Mouse (Mus musculus) forebrain, embryonic 16.5 days (tissue): ENCODE measurements at regions not wholly inside any gene's neighbourhood (a gene's known extent, or its start where the extent isn't known, plus 50 kb on each side); places are given as distances from the start of the nearest gene placed in this dataset.

ENCODE experiments used
- ATAC-seq: fragments of 200-750 bp; cut with Nextera tagmentation; 2 replicates; pipeline ENCODE4 v1.8.0; 2017; ENCODE audit warnings: mild to moderate bottlenecking, moderate library complexity
- H3K27ac ChIP-seq: fragments of 300-500 bp; sonication (generic); 2 replicates; pipeline ENCODE4 v1.5.1; 2014; ENCODE audit warnings: low read length, control low read depth
- H3K27me3 ChIP-seq: fragments of 300-500 bp; sonication (generic); replicated peaks from 2 replicates; pipeline ENCODE4 v1.6.1; 2014; ENCODE audit warnings: low read length; ENCODE audit not compliant: control insufficient read depth, insufficient read depth
- H3K36me3 ChIP-seq: fragments of 300-500 bp; sonication (generic); 2 replicates; pipeline ENCODE4 v1.6.1; 2014; ENCODE audit not compliant: control insufficient read depth, insufficient read depth
- H3K4me1 ChIP-seq: fragments of 300-500 bp; sonication (generic); replicated peaks from 2 replicates; pipeline ENCODE4 v1.6.1; 2014; ENCODE audit warnings: low read length; ENCODE audit not compliant: control insufficient read depth, insufficient read depth
- H3K4me2 ChIP-seq: fragments of 300-500 bp; sonication (generic); 2 replicates; pipeline ENCODE4 v1.6.1; 2014; ENCODE audit warnings: mild to moderate bottlenecking, low read length, control low read depth
- H3K4me3 ChIP-seq: fragments of 300-500 bp; sonication (generic); replicated peaks from 2 replicates; pipeline ENCODE4 v1.5.1; 2014; ENCODE audit warnings: mild to moderate bottlenecking, low read length, control low read depth
- H3K9ac ChIP-seq: fragments of 300-500 bp; sonication (generic); replicated peaks from 2 replicates; pipeline ENCODE4 v1.6.1; 2014; ENCODE audit warnings: low read depth, low read length, control low read depth
- H3K9me3 ChIP-seq: fragments of 300-500 bp; sonication (generic); 2 replicates; pipeline ENCODE4 v1.6.1; 2016; ENCODE audit warnings: low read length; ENCODE audit not compliant: control insufficient read depth
- WGBS: fragments of 180-500 bp; shearing (Covaris S2); extraction: QIAGEN DNeasy Blood & Tissue Kit; methylation state at CpG from one replicate; pipeline ENCODE4 v1.1.7; 2014; 5-methylcytosine and 5-hydroxymethylcytosine counted together

DNA sequence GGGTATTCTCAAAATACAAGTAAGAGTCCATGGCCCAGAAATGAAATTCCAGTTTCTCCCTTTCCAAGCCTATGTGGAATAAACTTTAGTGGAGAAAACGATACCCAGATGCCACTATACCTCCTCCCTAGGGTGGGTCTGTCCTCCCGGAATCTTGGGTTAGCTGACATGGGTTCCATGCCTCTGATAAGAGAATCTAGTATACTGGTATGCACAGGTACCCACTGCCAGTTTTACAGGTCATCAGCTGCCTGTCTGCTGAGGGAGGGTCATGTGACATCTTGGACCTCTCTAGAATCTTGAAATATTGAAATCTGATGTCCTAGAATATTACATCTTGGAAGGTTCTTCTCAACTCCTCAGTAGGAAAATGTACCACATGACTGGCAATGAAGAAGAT, 172.5 kb downstream of the Cd83 start:
- H3K9ac ChIP-seq: no peak overlapping the region
- H3K36me3 ChIP-seq: no peaks in the 10 kb centered on the region
- WGBS: 94% methylated on average over 2 of the region's 2 CpGs
- H3K27ac ChIP-seq: no peak overlapping the region
- H3K27me3 ChIP-seq: no peaks in the 10 kb centered on the region; the same call in 1 of the 2 replicates
- H3K4me3 ChIP-seq: no peak overlapping the region
- H3K4me2 ChIP-seq: no peak overlapping the region
- no peak for ATAC-seq
- no peaks in the 10 kb centered on the region for H3K9me3 ChIP-seq
- H3K4me1 ChIP-seq: no peaks in the 10 kb centered on the region

DNA sequence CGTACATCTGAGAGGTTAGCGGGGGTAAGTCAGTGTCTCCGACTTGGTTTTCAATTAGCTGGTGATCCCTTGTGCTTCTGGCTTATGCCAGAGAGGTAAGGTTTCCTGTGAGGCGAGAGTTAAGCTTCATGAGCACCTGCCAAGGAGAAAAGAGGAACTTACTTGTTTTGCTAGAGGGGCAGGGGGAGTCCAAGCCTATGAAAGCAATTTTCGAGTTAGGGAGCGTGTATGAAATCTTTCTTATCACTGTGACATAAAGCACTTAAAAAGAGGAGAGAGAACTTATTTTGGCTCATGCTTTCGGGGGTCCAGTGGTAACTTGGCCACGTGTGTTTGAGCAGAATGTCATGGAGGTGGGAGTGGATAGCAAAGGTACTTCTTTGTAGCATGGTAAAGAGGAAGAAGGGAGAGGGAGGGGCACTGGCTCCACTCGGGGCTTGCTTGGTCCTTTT, 174.6 kb downstream of the Cd83 start:
- no peaks in the 10 kb centered on the region for H3K36me3 ChIP-seq
- no peak for ATAC-seq
- H3K4me3 ChIP-seq: no peak overlapping the region
- no peak overlapping the region for H3K9ac ChIP-seq
- no peaks in the 10 kb centered on the region for H3K9me3 ChIP-seq
- no peak overlapping the region for H3K4me2 ChIP-seq
- H3K27ac ChIP-seq: no peak overlapping the region
- H3K27me3 ChIP-seq: no peaks in the 10 kb centered on the region; the same call in 1 of the 2 replicates
- WGBS: 60% methylated on average over 9 of the region's 9 CpGs
- no peaks in the 10 kb centered on the region for H3K4me1 ChIP-seq

DNA sequence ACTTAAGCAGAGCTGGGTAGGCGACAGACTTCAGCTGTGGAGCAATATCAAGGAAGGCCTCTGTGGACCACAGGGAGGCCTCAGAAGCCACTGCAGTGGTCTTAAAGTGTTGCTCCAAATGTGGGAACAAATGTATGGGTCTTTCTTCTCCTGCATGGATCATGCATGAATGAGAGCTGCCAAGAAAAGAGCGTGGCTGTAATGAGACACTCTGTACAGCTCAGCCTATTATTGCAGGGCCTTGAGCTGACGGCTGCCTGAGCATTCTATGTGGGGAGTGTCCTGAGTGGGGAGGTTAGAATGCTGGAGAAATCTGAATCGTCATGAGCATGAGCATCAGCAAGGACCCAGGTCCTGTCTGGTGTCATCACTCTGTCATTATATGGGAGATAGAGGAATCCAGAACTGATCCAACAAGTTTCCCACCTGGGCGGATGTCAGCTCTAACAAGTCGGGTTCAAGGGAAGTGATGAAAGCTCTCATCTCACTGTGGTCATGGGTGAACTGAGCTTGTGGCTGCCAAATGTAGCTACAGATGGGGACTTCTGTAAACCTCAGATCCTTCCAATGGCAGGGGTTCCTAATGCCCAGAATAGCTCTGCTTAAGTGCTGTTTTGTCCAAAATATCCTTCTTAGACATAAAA, 176.6 kb downstream of the Cd83 start:
- WGBS: 64% methylated on average over 6 of the region's 6 CpGs
- H3K27me3 ChIP-seq: no peaks in the 10 kb centered on the region; the same call in 1 of the 2 replicates
- H3K4me2 ChIP-seq: no peak overlapping the region
- no peaks in the 10 kb centered on the region for H3K9me3 ChIP-seq
- H3K36me3 ChIP-seq: no peaks in the 10 kb centered on the region
- H3K9ac ChIP-seq: no peak overlapping the region
- H3K27ac ChIP-seq: no peak overlapping the region
- H3K4me3 ChIP-seq: no peak overlapping the region
- no peak for ATAC-seq
- H3K4me1 ChIP-seq: no peaks in the 10 kb centered on the region

DNA sequence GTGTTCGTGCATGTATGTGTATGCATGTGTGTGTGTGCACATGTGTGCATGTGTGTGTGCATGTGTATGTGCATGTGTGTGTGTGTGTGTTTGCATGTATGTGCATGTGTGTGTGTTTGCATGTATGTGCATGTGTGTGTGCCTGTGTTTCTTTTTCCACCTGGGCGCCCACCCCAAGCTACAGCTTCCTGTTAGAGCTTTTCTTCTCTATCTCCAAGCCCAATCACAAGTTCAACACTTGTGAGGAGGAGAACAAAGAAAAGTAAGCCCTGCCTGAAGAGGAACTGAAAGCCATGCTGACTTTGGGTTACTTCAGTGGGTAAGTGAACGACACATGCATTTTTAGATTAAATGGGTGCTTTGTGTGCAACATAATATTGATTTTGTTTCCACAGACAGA, 177.4 kb downstream of the Cd83 start:
- Histone ChIP-seq H3K4me3 (no peak overlapping the region), H3K36me3 (no peaks in the 10 kb centered on the region), H3K9ac (no peak overlapping the region), H3K9me3 (no peaks in the 10 kb centered on the region), H3K4me1 (no peaks in the 10 kb centered on the region), H3K4me2 (no peak overlapping the region), H3K27ac (no peak overlapping the region), H3K27me3 (no peaks in the 10 kb centered on the region; the same call in 1 of the 2 replicates)
- ATAC-seq: no peak
- WGBS: 79% methylated on average over 3 of the region's 3 CpGs

DNA sequence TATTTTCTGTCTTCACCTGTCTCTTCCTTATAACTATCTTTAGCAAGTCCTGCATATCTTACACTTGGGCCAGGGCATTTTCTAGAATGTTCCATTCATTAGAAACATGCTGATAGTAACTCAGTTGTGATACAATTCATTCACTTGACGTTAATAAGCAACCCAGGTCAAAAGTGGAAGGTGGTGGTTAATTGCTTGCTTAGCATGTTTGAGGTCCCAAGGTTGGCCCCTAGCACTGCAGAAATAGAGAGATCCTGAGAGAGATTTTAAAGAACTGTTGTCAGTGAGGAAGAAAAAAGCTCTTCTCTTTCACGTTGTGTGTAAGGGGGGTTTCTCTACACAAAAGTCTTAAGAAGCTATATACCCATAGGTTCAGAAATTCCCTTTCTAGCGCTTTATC, 178.7 kb downstream of the Cd83 start:
- no peak for ATAC-seq
- 87% methylated on average over 3 of the region's 3 CpGs for WGBS
- no peaks in the 10 kb centered on the region for H3K9me3 ChIP-seq
- no peaks in the 10 kb centered on the region for H3K4me1 ChIP-seq
- no peaks in the 10 kb centered on the region for H3K27me3 ChIP-seq
- no peak overlapping the region for H3K27ac ChIP-seq
- no peak overlapping the region for H3K4me2 ChIP-seq
- H3K9ac ChIP-seq: no peak overlapping the region
- no peak overlapping the region for H3K4me3 ChIP-seq
- no peaks in the 10 kb centered on the region for H3K36me3 ChIP-seq

DNA sequence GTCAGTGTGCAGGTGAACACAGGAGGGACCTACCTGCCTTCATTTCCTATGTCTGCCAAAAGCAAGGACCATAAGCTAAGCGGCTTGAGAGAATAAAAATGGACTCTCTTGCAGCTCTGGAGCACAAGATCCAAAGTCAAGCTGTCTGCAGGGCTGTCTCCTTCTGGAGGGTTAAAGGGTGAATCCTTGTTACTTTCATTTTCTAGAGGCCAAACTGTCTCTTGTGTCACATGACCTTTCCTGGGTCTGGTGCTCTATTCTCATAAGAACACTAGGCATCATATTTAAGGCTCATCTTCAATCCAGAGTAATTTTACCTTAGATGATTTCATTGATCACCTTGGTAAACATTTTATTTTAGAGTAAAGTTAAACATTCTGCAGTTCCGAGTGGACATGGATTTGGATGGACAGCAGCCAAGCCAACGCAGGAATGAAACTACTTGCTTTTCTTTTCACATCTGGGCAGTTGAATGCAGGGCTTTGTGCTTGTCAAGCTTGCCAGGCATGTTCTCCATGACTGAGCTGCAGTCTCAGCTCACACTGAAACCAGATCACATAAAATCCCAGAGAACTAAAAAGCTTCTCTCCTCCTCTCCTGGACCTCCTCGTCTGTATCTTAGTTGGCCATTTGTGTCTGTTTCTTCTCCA, 180.8 kb downstream of the Cd83 start:
- H3K4me1 ChIP-seq: no peaks in the 10 kb centered on the region
- ATAC-seq: no peak
- WGBS: 69% methylated on average over 4 of the region's 4 CpGs
- H3K4me2 ChIP-seq: no peak overlapping the region
- no peaks in the 10 kb centered on the region for H3K9me3 ChIP-seq
- H3K36me3 ChIP-seq: no peaks in the 10 kb centered on the region
- H3K27ac ChIP-seq: no peak overlapping the region
- no peaks in the 10 kb centered on the region for H3K27me3 ChIP-seq
- no peak overlapping the region for H3K9ac ChIP-seq
- no peak overlapping the region for H3K4me3 ChIP-seq

DNA sequence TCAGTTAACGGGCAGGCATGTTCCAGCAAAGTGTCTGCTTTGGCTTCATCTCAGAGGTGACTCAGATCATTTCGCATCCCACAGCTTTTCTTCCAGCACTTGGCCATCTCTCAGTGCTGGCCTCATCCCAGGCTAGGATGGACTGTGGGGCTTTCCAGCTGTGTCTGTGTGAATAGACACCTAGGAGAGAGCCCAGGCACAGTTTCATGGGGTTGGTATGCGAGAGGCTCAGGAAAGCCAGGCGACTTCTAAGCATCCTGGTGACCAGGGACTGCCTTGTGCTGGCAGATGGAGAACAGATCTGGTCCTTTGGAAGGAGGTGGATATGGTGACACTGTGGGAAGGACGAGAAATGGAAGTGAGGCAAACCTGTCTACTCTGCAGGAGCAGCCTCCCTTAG, 182.9 kb downstream of the Cd83 start:
- H3K4me3 ChIP-seq: no peak overlapping the region
- H3K4me1 ChIP-seq: no peaks in the 10 kb centered on the region
- H3K36me3 ChIP-seq: no peaks in the 10 kb centered on the region
- H3K9me3 ChIP-seq: no peaks in the 10 kb centered on the region
- WGBS: 77% methylated on average over 5 of the region's 5 CpGs
- H3K4me2 ChIP-seq: no peak overlapping the region
- no peak overlapping the region for H3K9ac ChIP-seq
- ATAC-seq: no peak
- no peaks in the 10 kb centered on the region for H3K27me3 ChIP-seq
- no peak overlapping the region for H3K27ac ChIP-seq

DNA sequence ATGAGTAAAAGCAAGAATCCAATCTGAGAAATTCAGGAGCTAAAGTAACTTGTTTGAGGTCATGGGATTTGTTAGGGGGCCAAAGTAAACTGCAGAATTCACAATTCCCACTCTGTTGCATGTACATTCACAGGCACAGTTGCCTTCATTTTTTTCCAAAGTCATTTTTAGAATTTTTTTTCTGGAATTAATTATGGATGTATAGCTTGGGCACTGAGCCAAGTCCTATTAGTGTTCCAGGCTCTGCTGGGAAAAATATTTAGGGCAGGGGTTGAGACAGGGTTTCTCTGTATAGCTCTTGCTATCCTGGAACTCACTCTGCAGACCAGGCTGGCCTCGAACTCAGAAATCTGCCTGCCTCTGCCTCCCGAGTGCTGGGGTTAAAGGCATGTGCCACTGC, 188.3 kb downstream of the Cd83 start:
- H3K36me3 ChIP-seq: no peaks in the 10 kb centered on the region
- 98% methylated on average over 2 of the region's 2 CpGs for WGBS
- peaks cover 5% of the 10 kb centered on the region for H3K4me1 ChIP-seq
- H3K9me3 ChIP-seq: no peaks in the 10 kb centered on the region
- H3K9ac ChIP-seq: no peak overlapping the region
- no peak for ATAC-seq
- H3K27ac ChIP-seq: no peak overlapping the region
- H3K27me3 ChIP-seq: no peaks in the 10 kb centered on the region
- H3K4me2 ChIP-seq: no peak overlapping the region
- H3K4me3 ChIP-seq: no peak overlapping the region

DNA sequence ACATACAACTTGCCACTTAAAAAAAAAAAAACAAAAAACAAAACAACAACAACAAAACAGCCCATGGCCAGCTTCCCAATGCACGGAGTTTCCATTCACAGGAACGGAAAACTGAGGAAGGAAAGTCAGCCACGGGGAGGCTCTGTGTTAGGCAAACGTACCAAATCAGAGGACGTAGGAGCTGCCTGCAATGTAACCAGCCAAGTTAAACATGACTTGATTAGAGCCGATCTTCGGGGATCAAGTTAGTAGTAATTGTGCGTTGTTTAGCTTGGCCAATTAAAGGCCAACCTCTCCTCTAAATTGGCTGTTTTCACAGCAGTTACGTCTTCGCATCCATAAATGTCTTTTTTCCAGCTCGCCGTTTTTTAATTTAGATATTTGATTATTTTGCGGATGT, 190.7 kb downstream of the Cd83 start:
- no peak overlapping the region for H3K4me3 ChIP-seq
- ATAC-seq: no peak
- H3K27ac ChIP-seq: no peak overlapping the region
- no peaks in the 10 kb centered on the region for H3K27me3 ChIP-seq
- H3K4me1 ChIP-seq: peaks cover 5% of the 10 kb centered on the region
- H3K9ac ChIP-seq: no peak overlapping the region
- no peaks in the 10 kb centered on the region for H3K9me3 ChIP-seq
- H3K36me3 ChIP-seq: no peaks in the 10 kb centered on the region
- 39% methylated on average over 13 of the region's 13 CpGs for WGBS
- no peak overlapping the region for H3K4me2 ChIP-seq
